Mouse (Mus musculus): Measurements from ENCODE around the gene Gm21820.
"Not testable (repeated sequence)": the region's sequence is repeated elsewhere in the genome, so short reads cannot be mapped to it uniquely, and the experiment has no call there.

Gm21820 gene

DNA sequence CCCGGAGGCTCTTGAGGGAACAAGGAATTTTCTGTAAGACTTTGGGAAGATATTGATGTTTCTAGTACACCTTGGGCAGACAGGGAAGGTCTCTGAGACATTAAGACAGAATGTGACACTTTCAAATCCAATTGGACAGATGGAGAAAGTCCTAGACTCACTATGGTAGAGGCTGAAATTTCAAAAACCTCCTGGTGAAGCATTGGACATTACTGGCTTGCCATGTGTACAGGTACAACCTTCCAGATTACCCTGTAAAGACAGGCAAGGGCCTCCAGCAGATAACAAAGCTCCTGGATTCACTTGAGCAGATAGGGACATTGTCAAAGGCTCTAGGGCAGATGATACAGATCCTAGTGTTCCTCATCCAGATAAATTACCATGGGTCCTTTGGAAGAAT lies at the start of gene Gm21820:
Gene Gm21820, minus strand, starts transcription at position 101 of the 400 bp plus-strand sequence.
- DNase-seq (ENCODE audit: low spot score), result not testable (repeated sequence)

Measured in spleen, adult 12 weeks (tissue).